Mouse (Mus musculus) retina, postnatal 7 days (tissue): ENCODE data around the gene Lhfpl2.

Experiments used
- DNase-seq: peaks from one replicate; pipeline ENCODE4 v3.0.0-alpha.2; 2012; ENCODE audit warnings: low read depth, low spot score

Gene Lhfpl2

GRCm38 (mm10) chr13:94212716-94213115 lies 155.1 kb downstream of the Lhfpl2 start:
- no peak for DNase-seq

- no peak for DNase-seq
Observed at GRCm38 (mm10) chr13:94223609-94224008, 166.0 kb downstream of the Lhfpl2 start.

GRCm38 (mm10) chr13:94224717-94225705 lies 167.4 kb downstream of the Lhfpl2 start:
- no peak for DNase-seq

- no peak for DNase-seq
Observed at GRCm38 (mm10) chr13:94231871-94232270, 174.3 kb downstream of the Lhfpl2 start.

- DNase-seq = no peak
Observed at GRCm38 (mm10) chr13:94239488-94239887, 181.9 kb downstream of the Lhfpl2 start.

- no peak for DNase-seq
Observed at GRCm38 (mm10) chr13:94240111-94240510, 182.5 kb downstream of the Lhfpl2 start.

GRCm38 (mm10) chr13:94240873-94241272 lies 183.3 kb downstream of the Lhfpl2 start:
- no peak for DNase-seq

- no peak for DNase-seq
Observed at GRCm38 (mm10) chr13:94241892-94242524, 184.4 kb downstream of the Lhfpl2 start.

GRCm38 (mm10) chr13:94242897-94243296 lies 185.3 kb downstream of the Lhfpl2 start:
- DNase-seq = no peak
